Mouse (Mus musculus) spleen, adult 12 weeks (tissue): Measurements from ENCODE around the gene Ofcc1.

Experiments used
- DNase-seq: peaks from one replicate; pipeline ENCODE4 v3.0.0; 2022; ENCODE audit warnings: low spot score

Gene Ofcc1

DNA sequence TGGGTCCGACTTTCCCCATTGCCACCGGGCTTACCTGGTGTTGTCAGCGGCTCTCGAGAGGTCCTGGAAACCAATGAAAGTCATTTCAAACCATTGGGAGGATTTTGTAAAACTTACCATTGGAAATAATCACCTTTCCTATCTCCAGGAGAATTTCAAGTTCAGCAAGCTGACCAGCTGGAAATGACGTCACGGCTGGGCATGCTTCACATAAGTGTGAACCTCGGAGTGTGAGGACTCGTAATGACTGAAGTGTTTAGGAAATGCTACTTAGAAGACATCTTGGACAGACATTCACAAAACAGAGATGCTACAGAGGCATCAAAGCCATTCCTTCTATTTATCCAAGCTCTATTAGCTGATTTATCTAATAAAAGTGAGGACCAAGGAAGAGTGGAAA lies 361.0 kb downstream of the Ofcc1 start:
- DNase-seq = no peak

DNA sequence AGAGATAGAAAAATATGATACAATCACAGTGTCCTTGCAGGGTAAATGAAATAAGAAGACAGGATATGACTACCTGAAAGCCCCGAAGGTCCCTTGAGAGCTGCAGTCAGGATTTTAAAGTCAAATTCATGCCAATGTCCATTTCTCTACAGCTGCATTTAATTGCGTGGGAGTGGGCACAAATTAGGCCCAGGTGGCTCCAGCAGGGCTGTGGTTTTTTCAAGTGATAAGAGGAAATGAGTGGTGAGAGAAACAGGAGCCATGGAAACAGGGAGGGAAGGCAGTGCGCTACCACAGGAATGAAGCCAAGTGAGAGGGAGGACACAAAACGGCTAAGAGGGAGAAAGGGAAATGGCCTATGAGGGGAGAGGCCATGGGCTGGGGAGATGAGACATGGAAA lies 363.3 kb downstream of the Ofcc1 start:
- DNase-seq = no peak

DNA sequence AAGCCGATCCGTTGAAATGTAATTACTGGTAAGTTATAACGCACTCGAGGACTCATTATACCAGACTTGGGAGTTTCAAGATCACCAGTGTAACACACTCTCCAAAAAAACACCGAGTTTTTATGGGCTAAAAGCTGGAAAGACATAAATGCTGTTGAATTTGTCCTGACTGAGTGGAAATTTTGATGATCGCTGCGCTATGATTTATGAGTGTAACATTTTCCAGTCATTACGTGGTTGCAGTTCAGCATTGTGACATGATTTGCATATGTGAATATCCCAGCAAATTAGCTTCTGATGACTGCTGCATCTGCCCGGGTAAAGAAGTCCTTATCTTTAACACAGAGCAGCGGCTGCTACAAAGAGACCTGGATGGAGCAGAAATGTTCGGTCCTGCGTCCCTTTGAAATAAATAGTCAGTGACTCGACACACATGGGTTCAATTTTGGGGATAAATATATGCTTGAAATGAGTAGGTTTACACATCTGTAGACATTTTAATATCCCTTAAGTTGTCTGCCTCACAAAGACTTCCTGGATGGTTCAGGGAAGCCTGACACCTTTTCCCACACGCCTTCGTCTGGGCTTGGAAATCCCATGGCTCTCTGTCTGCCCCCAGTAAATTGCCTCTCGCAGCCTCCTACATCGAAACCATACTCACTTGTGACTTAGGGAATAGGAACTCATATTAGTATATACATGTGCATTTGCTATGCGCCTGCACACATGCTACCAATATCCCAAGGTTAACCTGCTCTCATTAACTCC lies 381.8 kb downstream of the Ofcc1 start:
- no peak for DNase-seq

DNA sequence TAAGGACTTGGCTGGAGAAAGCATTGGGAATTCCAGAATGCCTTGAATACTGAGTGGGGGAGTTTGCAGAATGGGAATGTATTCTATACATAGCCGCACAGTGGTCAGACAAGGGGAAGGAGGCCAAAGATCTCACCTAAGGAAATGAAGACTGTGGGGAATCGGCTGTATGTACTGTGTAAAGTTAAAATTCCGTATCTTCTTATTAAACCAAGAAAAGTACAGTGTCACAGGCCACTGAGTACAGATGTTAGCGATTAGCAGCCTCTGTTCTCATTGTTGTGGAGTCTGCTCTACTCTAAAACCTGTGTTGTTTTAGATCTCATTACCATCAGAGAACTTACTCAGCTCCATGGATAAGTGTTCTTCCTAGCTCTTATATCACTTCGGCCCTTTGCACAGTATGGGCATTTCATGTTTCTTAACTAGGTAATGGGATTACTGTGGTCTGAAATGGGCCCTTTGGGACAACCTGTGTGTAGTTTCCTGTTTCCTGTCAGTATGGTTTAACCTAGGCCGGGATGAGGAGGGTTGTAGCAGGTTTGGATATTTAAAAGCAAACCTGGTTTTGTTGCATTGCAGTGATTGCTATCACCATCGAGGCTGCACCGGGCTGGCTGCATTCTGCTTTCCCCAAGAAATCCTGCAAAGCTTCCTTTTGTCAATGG lies 392.8 kb downstream of the Ofcc1 start:
- DNase-seq = no peak

DNA sequence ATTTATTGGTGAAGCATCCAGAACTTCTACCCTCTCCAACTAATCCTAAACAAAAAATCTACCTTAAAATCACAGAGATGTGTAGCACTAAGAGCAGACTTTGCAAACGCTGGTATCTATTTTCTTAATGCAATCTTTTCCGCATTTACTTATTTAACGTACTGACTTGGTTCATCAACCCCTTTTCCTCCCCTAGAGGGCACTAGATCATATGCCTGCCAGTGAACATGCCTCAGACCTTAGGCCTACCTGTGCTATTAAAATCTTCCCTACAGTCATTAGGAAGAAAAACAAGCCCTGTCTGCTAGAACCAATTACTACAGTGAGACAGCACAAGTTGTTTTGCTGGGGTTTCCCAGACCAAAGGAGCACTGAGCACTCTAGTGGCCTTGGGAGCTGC lies 404.0 kb downstream of the Ofcc1 start:
- no peak for DNase-seq

DNA sequence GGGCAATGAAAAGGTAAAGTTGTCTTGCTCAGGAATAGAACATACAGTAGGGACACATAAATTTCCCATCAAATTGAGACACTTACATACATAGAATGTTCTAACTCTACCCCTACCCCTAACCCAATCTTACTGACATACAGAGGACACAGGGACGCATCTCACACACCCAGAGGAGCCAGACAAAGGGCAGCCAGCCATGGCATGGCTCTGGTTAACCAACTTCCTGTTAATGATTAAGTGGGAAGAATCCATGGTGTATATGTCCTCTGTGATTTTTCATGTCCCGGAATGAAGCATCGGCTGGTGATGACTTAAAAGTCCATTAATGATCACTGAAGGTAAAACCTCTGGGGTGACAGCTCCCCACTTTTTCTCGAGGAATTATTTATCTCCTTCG lies 405.2 kb downstream of the Ofcc1 start:
- DNase-seq = no peak
